Mouse (Mus musculus) midbrain, embryonic 11.5 days (tissue): ENCODE results near the gene Gm9837. TPM values are rescaled to one million over a fixed set of nuclear protein-coding genes. Genes with fewer than 3 reads are reported as not detected.

ENCODE experiments used
- ATAC-seq: fragments of 200-750 bp; cut with Nextera tagmentation; 2 replicates; pipeline ENCODE4 v1.8.0; 2017; ENCODE audit warnings: moderate TSS enrichment, moderate library complexity; ENCODE audit not compliant: low FRiP score
- DNase-seq: peaks from one replicate; pipeline ENCODE4 v3.0.0; 2015; ENCODE audit warnings: low spot score; ENCODE audit errors: missing footprints
- H3K27ac ChIP-seq: fragments of 300-500 bp; sonication (generic); 2 replicates; pipeline ENCODE4 v1.5.1; 2014; ENCODE audit warnings: low read depth, low read length
- H3K27me3 ChIP-seq: fragments of 300-500 bp; sonication (generic); 2 replicates; pipeline ENCODE4 v1.6.1; 2014; ENCODE audit warnings: mild to moderate bottlenecking, low read length, moderate library complexity, mixed read lengths; ENCODE audit not compliant: control insufficient read depth, insufficient read depth
- H3K36me3 ChIP-seq: fragments of 300-500 bp; sonication (generic); 2 replicates; pipeline ENCODE4 v1.6.1; 2014; ENCODE audit warnings: mild to moderate bottlenecking, low read length, moderate library complexity, mixed read lengths; ENCODE audit not compliant: control insufficient read depth, insufficient read depth
- H3K4me1 ChIP-seq: fragments of 300-500 bp; sonication (generic); 2 replicates; pipeline ENCODE4 v1.6.1; 2014; ENCODE audit warnings: low read length; ENCODE audit not compliant: control insufficient read depth, insufficient read depth
- H3K4me2 ChIP-seq: fragments of 300-500 bp; sonication (generic); 2 replicates; pipeline ENCODE4 v1.6.1; 2014; ENCODE audit warnings: mild to moderate bottlenecking, moderate library complexity
- H3K4me3 ChIP-seq: fragments of 300-500 bp; sonication (generic); 2 replicates; pipeline ENCODE4 v1.5.1; 2014; ENCODE audit warnings: low read depth, low read length
- H3K9ac ChIP-seq: fragments of 300-500 bp; sonication (generic); 2 replicates; pipeline ENCODE4 v1.6.1; 2014; ENCODE audit warnings: low read length
- H3K9me3 ChIP-seq: fragments of 300-500 bp; sonication (generic); 2 replicates; pipeline ENCODE4 v1.6.1; 2016; ENCODE audit warnings: low read length; ENCODE audit not compliant: control insufficient read depth
- WGBS: fragments of 180-500 bp; shearing (Covaris S2); extraction: QIAGEN DNeasy Blood & Tissue Kit; methylation state at CpG from one replicate; pipeline ENCODE4 v1.1.7; 2014; 5-methylcytosine and 5-hydroxymethylcytosine counted together
- polyA plus RNA-seq: library from polyadenylated mRNA; unstranded; fragments of >200 nt; fragmentation: Nextera tagmentation; extraction: Ambion mirVana; gene quantifications from 2 replicates; pipeline ENCODE4 v1.2.1, GENCODE M21; 2014

Gene Gm9837
- polyA plus RNA-seq, 1 experiment from 2014 or later: not detected

DNA sequence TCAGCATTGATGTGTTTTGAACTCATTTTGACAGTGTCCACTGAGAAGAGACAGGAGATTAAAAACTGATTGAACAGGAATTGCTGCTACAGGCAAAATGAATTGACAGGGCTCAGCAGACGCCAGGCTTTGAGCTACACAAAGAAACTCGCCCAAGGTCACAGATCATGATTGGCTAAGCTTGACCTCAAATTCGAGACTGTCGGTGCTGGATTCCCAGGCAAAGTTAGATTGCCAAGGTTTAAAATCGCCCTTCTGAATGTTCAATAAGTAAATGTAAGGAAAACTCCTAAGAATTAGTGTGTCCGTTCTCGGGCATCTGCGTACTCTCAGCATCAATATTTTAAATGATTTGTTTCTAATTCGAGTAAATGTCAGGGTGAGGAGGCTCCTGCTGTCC is 19.1 kb upstream of the Gm9837 start:
- WGBS: 48% methylated on average over 9 of the region's 9 CpGs
- Histone ChIP-seq H3K9ac (no peak overlapping the region), H3K4me2 (no peak overlapping the region), H3K9me3 (no peaks in the 10 kb centered on the region), H3K4me3 (no peak overlapping the region), H3K36me3 (no peaks in the 10 kb centered on the region), H3K4me1 (peaks cover 21% of the 10 kb centered on the region), H3K27me3 (peaks cover 32% of the 10 kb centered on the region), H3K27ac (no peak overlapping the region)
- peak; percentile 88 for DNase-seq
- no peak for ATAC-seq

DNA sequence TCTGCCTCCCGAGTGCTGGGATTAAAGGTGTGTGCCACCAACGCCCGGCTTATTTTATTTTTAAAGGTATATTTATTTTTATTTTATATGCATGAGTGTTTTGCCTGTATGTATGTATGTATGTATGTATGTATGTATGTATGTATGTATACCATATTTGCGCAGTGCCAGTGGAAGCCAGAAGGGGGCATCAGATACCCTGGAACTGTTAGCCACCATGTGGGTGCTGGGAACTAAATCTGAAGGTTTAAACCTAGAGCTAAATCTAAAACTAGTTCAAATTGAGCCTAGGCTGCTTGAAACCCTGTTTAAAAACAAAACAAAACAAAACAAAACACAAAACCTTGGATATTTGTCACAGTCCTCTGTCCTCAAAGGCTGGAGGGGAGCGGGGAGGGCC is 18.7 kb upstream of the Gm9837 start:
- H3K36me3 ChIP-seq: no peaks in the 10 kb centered on the region
- H3K9ac ChIP-seq: no peak overlapping the region
- H3K27me3 ChIP-seq: peaks cover 32% of the 10 kb centered on the region
- no peaks in the 10 kb centered on the region for H3K9me3 ChIP-seq
- H3K27ac ChIP-seq: no peak overlapping the region
- peaks cover 21% of the 10 kb centered on the region for H3K4me1 ChIP-seq
- 94% methylated on average over 5 of the region's 5 CpGs for WGBS
- no peak overlapping the region for H3K4me3 ChIP-seq
- ATAC-seq (no peak), DNase-seq (peak; percentile 83)
- H3K4me2 ChIP-seq: no peak overlapping the region

DNA sequence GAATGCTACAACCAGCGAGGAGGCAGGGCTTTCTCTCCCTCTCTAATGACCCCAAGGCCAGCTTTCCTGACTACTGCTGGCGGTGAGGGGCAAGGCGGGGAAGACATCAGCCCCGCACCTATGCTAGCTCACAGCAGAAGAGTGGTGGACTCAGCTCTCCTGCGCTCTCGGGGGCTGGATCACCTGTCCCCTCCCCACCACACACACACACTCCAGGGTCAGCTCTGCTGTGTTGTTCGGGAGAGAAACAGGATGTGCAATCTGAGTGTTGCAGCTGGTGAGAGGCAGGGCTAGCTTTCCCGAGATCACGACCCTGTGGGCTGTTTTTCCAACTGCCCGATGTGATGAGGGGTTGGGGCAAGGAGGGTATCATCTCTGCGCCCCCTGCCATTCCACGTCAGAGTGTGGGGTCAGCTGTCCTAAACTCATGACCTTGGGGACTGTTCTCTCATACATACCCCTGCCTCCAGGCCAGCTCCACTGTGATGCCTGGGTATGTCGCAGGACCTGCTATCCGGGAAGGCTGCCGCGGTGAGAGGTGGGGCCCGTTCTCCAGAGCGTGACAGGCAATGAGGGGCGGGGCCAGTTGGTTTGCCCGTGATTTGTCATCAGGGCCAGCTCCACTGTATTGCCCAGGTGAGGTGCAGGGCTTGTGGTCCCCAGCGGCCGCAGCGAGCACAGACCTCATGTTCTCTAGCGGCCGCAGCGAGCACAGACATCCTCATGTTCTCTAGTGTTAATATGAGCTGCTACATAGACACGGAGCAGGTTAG is 16.7 kb upstream of the Gm9837 start:
- H3K27me3 ChIP-seq: peaks cover 32% of the 10 kb centered on the region
- no peaks in the 10 kb centered on the region for H3K36me3 ChIP-seq
- 17% methylated on average over 27 of the region's 27 CpGs for WGBS
- H3K27ac ChIP-seq: no peak overlapping the region
- H3K4me2 ChIP-seq: peak overlapping the region; percentile 17
- ATAC-seq: peak; percentile 49
- no peak overlapping the region for H3K9ac ChIP-seq
- peaks cover 13% of the 10 kb centered on the region for H3K4me1 ChIP-seq
- H3K4me3 ChIP-seq: peak overlapping the region; percentile 5; the same call in 1 of the 2 replicates
- DNase-seq: no peak
- H3K9me3 ChIP-seq: no peaks in the 10 kb centered on the region

DNA sequence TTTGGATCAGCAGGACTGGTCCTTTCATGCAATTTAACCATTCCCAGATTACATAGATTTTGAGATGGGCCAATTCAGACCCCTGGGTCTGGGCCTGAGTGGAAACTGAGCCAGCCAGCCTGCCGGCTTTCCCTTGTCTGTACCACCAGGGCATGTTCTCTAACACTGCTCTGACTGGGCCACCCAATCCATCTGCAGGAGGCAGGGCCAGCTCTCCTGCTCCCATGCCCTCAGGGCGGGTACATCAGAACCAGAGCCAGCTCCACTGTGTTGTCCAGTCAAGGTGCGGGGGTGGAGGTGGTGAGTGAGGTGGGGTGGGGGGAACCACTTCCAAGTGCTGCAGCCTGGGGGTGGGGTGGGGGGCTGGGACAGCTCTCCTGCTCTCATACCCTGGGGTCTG is 16.1 kb upstream of the Gm9837 start:
- ATAC-seq (no peak), DNase-seq (no peak)
- H3K9ac ChIP-seq: no peak overlapping the region
- H3K27me3 ChIP-seq: peaks cover 35% of the 10 kb centered on the region
- H3K36me3 ChIP-seq: no peaks in the 10 kb centered on the region
- no peaks in the 10 kb centered on the region for H3K9me3 ChIP-seq
- WGBS: 59% methylated on average over 3 of the region's 3 CpGs
- peaks cover 6% of the 10 kb centered on the region for H3K4me1 ChIP-seq
- no peak overlapping the region for H3K4me3 ChIP-seq
- H3K4me2 ChIP-seq: no peak overlapping the region
- H3K27ac ChIP-seq: no peak overlapping the region

DNA sequence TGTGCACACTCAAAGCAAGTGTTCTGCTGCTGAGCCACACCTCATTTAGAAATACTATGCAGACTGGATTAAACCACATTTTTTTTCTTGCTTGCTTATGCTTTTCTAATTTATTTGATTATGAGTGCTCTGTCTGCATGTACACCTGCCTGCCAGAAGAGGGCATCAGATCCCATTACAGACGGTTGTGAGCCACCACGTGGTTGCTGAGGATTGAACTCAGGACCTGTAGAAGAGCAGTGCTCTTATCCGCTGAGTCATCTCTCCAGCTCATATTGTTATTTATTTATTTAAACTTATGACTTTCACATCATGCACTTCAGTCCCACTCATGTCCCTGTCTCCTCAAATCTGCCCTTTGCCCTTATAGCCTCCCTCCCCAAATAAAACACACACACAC is 15.4 kb upstream of the Gm9837 start:
- no peak overlapping the region for H3K4me3 ChIP-seq
- no peak overlapping the region for H3K27ac ChIP-seq
- no peak overlapping the region for H3K9ac ChIP-seq
- no peak for ATAC-seq
- H3K4me2 ChIP-seq: no peak overlapping the region
- peaks cover 5% of the 10 kb centered on the region; the same call in 1 of the 2 replicates for H3K4me1 ChIP-seq
- no peaks in the 10 kb centered on the region for H3K36me3 ChIP-seq
- H3K27me3 ChIP-seq: peaks cover 41% of the 10 kb centered on the region
- no peak for DNase-seq
- H3K9me3 ChIP-seq: no peaks in the 10 kb centered on the region
- 50% methylated on average over 3 of the region's 3 CpGs for WGBS

DNA sequence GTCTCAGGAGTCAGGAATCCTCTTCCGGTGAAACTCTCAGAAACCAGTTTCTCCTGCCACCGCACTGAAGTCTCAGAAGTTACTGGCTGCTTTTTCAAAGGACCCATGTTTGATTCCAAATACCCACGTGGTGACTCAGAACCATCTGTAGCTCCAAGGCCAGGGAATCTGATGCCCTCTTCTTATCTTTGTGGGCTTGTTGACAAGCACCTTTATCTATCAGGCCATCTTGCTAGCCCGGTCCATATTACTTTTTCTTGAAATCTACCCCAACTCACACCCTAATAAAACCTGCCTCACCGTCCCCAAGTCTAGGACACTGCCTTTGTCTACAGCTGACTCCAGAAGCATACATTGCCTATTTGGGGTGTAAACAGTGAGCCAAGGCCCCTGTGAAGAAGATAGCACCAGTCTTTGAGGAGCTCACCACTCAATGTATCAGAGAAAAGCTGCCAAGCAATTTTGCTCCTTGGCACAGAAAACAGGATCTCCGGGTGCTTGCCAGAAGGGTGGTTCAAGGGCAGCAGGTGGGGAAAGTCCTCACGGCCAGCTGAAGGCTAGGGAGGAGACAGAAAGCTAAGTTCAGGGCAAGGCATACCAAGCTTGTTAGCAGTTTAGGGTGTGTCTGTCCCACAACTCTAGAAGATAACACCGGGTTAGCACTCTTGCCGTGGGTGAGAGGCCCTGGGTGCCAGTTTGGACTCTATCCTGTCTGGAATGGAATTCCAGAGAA is 13.0 kb upstream of the Gm9837 start:
- Histone ChIP-seq H3K27me3 (peaks cover 59% of the 10 kb centered on the region), H3K36me3 (no peaks in the 10 kb centered on the region), H3K4me1 (peaks cover 12% of the 10 kb centered on the region), H3K4me2 (no peak overlapping the region), H3K9ac (no peak overlapping the region), H3K9me3 (peaks cover 5% of the 10 kb centered on the region; the same call in 1 of the 2 replicates), H3K4me3 (no peak overlapping the region), H3K27ac (no peak overlapping the region)
- 82% methylated on average over 9 of the region's 9 CpGs for WGBS
- DNase-seq (no peak), ATAC-seq (no peak)

DNA sequence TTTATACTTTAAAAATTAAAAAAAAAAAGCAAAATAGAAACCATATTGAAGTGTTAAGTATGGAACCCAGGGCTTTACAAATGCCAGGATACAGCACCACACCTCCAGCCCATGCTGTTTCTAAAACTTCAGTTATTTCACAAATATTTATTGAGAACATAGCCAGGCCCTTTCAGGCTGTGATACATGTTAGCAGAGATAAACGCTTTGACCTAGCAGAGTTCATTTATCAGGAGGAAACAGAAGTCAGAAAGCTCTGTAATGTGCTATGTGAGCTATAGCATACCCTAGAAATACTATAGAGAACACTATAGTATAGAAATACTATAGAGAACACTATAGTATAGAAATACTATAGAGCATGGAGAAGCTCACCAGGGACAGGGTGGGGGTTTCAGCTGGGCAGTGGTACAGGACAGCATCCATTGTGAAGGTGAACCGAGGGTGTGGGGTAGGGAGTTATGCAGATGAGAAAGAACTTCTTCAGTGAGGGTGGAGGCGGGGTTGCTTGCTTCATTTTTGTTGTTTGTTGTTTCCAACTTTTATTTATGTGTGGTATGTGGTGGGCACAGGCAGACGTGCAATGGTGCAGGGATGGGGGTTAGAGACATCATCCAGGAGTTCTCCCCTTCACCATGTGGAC is 10.9 kb upstream of the Gm9837 start:
- H3K4me3 ChIP-seq: no peak overlapping the region
- H3K36me3 ChIP-seq: no peaks in the 10 kb centered on the region
- peaks cover 5% of the 10 kb centered on the region; the same call in 1 of the 2 replicates for H3K9me3 ChIP-seq
- WGBS: 70% methylated on average over 4 of the region's 4 CpGs
- peaks cover 54% of the 10 kb centered on the region for H3K27me3 ChIP-seq
- H3K9ac ChIP-seq: no peak overlapping the region
- H3K4me1 ChIP-seq: peaks cover 7% of the 10 kb centered on the region
- ATAC-seq (no peak), DNase-seq (no peak)
- no peak overlapping the region for H3K4me2 ChIP-seq
- no peak overlapping the region for H3K27ac ChIP-seq

DNA sequence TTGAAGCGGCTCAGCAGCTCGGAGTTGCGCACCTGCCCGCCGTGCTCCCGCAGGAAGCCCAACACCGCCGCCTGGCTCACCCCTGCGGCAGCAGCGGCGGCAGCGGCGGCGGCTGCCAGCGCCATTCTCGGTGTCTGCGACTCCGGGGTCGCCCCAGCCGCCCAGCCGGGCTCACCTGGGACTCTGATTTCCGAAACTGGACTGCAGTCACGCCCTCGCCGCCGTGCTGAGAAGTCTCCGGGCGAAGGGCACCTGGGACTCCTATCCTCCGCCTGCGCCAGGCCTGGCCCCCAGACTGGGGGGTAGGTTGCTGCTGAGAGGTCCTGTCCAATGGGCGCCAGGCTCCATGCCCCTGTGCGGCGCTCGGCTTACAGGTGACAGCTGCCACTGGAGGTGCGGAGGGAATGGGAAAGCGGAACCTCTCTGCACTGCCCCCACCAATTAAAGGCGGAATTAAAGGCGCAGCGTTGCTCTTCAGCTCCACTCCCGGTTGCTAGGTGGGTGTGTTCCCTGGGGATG is 9.6 kb upstream of the Gm9837 start, which contains the start of the genes Gm9945 and Sowaha:
Gene Gm9945 (plus strand): TSS at position 384 of the 519 bp plus-strand sequence.
Gene Sowaha (minus strand): TSS at position 492 of the 519 bp plus-strand sequence.
- H3K9ac ChIP-seq: 0 out of 2 replicates have a peak within 1 kb of the TSS, but pooled peaks have one; percentile 9
- 3% methylated on average over 40 of the region's 40 CpGs for WGBS
- no peak within 1 kb of the TSS for H3K27ac ChIP-seq
- peaks cover 55% of the 10 kb centered on the region for H3K27me3 ChIP-seq
- DNase-seq (peak; percentile 91), ATAC-seq (0 out of 2 replicates have a peak, but pooled peaks have one; percentile 35)
- peaks cover 17% of the 10 kb centered on the region for H3K4me1 ChIP-seq
- H3K9me3 ChIP-seq: peaks cover 5% of the 10 kb centered on the region; the same call in 1 of the 2 replicates
- H3K36me3 ChIP-seq: no peaks in the 10 kb centered on the region
- peak within 1 kb of the TSS; percentile 39 for H3K4me3 ChIP-seq
- peak within 1 kb of the TSS; percentile 51 for H3K4me2 ChIP-seq
